Mouse (Mus musculus): ENCODE results near the gene Mslnl. TPM values are rescaled to one million over a fixed set of nuclear protein-coding genes. Genes with fewer than 3 reads are reported as not detected.
"Not testable (repeated sequence)": the region's sequence is repeated elsewhere in the genome, so short reads cannot be mapped to it uniquely, and the experiment has no call there.

Gene Mslnl
- polyA plus RNA-seq, 1 experiment: 0.30 TPM

DNA sequence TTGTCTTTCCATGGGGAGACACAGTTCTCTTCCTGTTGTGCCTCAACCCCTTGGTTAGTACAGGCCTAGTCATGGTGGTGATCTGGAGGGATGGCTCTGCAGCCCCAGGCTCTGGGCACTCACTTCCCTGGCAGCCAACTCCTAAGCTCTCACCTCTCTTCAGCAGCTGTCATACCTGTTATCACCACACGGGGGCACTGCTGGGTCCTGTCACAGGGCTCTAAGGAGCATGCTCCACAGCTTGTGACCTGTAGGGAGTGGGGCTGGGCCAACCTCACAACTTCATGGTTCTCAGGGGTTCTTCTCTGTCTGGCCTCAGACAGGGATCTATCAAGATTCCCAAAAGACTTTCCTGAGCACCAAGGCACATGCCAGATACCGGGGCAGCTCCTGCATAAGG lies 3.8 kb upstream of the Mslnl start:
- Histone ChIP-seq H3K27ac (ENCODE audit: insufficient read depth, low read length) (peak overlapping the region; percentile 26), H3K27me3 (ENCODE audit: control insufficient read depth, insufficient read depth, low read length, poor library complexity, severe bottlenecking) (no peaks in the 10 kb centered on the region), H3K9me3 (replicated peaks; ENCODE audit: control insufficient read depth, insufficient read depth, low read length, poor library complexity, severe bottlenecking) (no peaks in the 10 kb centered on the region), H3K4me3 (ENCODE audit: low read depth, low read length) (no peak overlapping the region), H3K36me3 (ENCODE audit: control insufficient read depth, insufficient read depth, low read length, poor library complexity, severe bottlenecking) (no peaks in the 10 kb centered on the region), H3K9ac (ENCODE audit: low read depth, poor library complexity, severe bottlenecking) (no peak overlapping the region), H3K4me1 (ENCODE audit: control insufficient read depth, insufficient read depth, low read length) (no peaks in the 10 kb centered on the region)
- peak; percentile 95 for TF ChIP-seq CTCF (IDR thresholded peaks at IDR 0.05; ENCODE audit: low read depth, low read length)
- TF ChIP-seq EP300 (IDR thresholded peaks at IDR 0.05; ENCODE audit: insufficient read depth, low read depth, low read length): no peak

DNA sequence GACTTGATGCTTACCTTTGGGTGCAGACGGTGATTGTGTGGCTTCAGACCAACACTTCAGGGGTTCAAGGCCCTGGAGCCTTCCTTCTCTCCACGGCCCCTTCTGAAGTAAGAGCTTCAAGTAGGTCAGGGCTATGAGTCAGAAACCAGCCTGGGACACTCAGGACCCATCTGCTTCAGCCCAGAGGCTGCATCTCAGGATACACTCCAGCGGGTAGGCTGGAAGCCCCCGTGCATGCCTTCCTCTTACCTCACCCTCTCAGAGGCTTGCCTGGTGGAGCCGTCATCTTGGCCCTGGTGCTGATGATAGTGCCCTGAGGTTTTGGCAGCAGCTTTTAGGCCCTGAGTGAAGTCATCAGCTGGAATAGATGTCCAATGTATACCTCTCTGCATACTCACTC lies 596 bp upstream of the Mslnl start:
- Histone ChIP-seq H3K27ac (ENCODE audit: insufficient read depth, low read length) (no peak overlapping the region), H3K9ac (ENCODE audit: low read depth, poor library complexity, severe bottlenecking) (no peak overlapping the region), H3K4me3 (ENCODE audit: low read depth, low read length) (no peak overlapping the region), H3K27me3 (ENCODE audit: control insufficient read depth, insufficient read depth, low read length, poor library complexity, severe bottlenecking) (no peaks in the 10 kb centered on the region), H3K9me3 (replicated peaks; ENCODE audit: control insufficient read depth, insufficient read depth, low read length, poor library complexity, severe bottlenecking) (no peaks in the 10 kb centered on the region), H3K36me3 (ENCODE audit: control insufficient read depth, insufficient read depth, low read length, poor library complexity, severe bottlenecking) (no peaks in the 10 kb centered on the region), H3K4me1 (ENCODE audit: control insufficient read depth, insufficient read depth, low read length) (no peaks in the 10 kb centered on the region)
- TF ChIP-seq POLR2A (IDR thresholded peaks at IDR 0.05; ENCODE audit: insufficient read depth, low read length) (no peak), CTCF (IDR thresholded peaks at IDR 0.05; ENCODE audit: low read depth, low read length) (no peak), EP300 (IDR thresholded peaks at IDR 0.05; ENCODE audit: insufficient read depth, low read depth, low read length) (no peak)

DNA sequence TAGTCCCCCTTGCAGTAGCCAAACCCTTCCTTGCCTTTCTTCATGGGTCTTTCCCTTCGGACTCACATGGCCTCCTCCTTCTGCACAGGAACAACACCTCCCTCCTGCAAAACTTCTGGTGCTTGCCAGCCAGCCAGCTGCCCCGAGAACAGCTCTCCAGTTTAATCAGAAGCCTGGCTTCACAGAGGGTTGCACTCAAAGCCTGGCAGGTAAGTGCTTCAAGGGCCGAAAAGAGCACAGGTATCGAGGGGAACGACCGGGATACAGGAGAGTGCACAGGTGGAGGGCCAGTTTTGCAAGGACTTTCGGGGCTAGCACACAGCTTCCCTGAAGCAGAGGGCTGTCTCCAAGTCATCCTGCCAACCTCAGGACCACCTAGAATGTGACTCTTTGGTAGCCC lies 3.0 kb downstream of the Mslnl start:
- no peak for TF ChIP-seq CTCF (IDR thresholded peaks at IDR 0.05; ENCODE audit: low read depth, low read length)
- TF ChIP-seq POLR2A (IDR thresholded peaks at IDR 0.05; ENCODE audit: insufficient read depth, low read length): no peak
- TF ChIP-seq EP300 (IDR thresholded peaks at IDR 0.05; ENCODE audit: insufficient read depth, low read depth, low read length): no peak
- Histone ChIP-seq H3K9ac (ENCODE audit: low read depth, poor library complexity, severe bottlenecking) (no peak overlapping the region), H3K9me3 (replicated peaks; ENCODE audit: control insufficient read depth, insufficient read depth, low read length, poor library complexity, severe bottlenecking) (no peaks in the 10 kb centered on the region), H3K27me3 (ENCODE audit: control insufficient read depth, insufficient read depth, low read length, poor library complexity, severe bottlenecking) (no peaks in the 10 kb centered on the region), H3K36me3 (ENCODE audit: control insufficient read depth, insufficient read depth, low read length, poor library complexity, severe bottlenecking) (no peaks in the 10 kb centered on the region), H3K4me1 (ENCODE audit: control insufficient read depth, insufficient read depth, low read length) (no peaks in the 10 kb centered on the region), H3K4me3 (ENCODE audit: low read depth, low read length) (no peak overlapping the region), H3K27ac (ENCODE audit: insufficient read depth, low read length) (no peak overlapping the region)

- not testable (repeated sequence) for H3K9me3 ChIP-seq (replicated peaks; ENCODE audit: control insufficient read depth, insufficient read depth, low read length, poor library complexity, severe bottlenecking); H3K27me3 ChIP-seq (ENCODE audit: control insufficient read depth, insufficient read depth, low read length, poor library complexity, severe bottlenecking); H3K4me3 ChIP-seq (ENCODE audit: low read depth, low read length); H3K4me1 ChIP-seq (ENCODE audit: control insufficient read depth, insufficient read depth, low read length); H3K36me3 ChIP-seq (ENCODE audit: control insufficient read depth, insufficient read depth, low read length, poor library complexity, severe bottlenecking); H3K27ac ChIP-seq (ENCODE audit: insufficient read depth, low read length); H3K9ac ChIP-seq (ENCODE audit: low read depth, poor library complexity, severe bottlenecking)
Measured at GRCm38 (mm10) chr17:25741471-25741870, 5.6 kb downstream of the Mslnl start.

DNA sequence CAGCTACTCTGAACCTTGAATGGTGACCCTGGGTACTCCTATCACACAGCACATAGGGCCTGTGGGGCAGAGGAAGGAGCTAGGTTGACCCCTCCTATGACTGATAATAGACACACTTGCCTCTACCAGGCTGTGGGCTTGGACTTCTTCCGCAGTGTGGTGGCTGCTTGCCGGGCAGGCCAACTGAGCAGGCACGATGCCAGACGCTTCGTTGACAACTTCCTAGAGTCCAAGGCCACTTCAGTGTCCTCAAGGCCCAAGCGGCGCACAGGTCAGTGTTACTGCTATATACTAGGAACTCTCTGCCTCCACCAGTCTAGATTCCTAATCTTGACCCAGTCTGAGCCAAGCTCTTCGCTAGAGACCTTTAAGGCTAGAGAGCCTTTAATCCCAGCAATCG lies 8.0 kb downstream of the Mslnl start:
- no peak for TF ChIP-seq POLR2A (IDR thresholded peaks at IDR 0.05; ENCODE audit: insufficient read depth, low read length)
- TF ChIP-seq EP300 (IDR thresholded peaks at IDR 0.05; ENCODE audit: insufficient read depth, low read depth, low read length): no peak
- no peak for TF ChIP-seq CTCF (IDR thresholded peaks at IDR 0.05; ENCODE audit: low read depth, low read length)
- Histone ChIP-seq H3K4me3 (ENCODE audit: low read depth, low read length) (no peak overlapping the region), H3K9me3 (replicated peaks; ENCODE audit: control insufficient read depth, insufficient read depth, low read length, poor library complexity, severe bottlenecking) (no peaks in the 10 kb centered on the region), H3K4me1 (ENCODE audit: control insufficient read depth, insufficient read depth, low read length) (no peaks in the 10 kb centered on the region), H3K27ac (ENCODE audit: insufficient read depth, low read length) (no peak overlapping the region), H3K27me3 (ENCODE audit: control insufficient read depth, insufficient read depth, low read length, poor library complexity, severe bottlenecking) (no peaks in the 10 kb centered on the region), H3K36me3 (ENCODE audit: control insufficient read depth, insufficient read depth, low read length, poor library complexity, severe bottlenecking) (no peaks in the 10 kb centered on the region), H3K9ac (ENCODE audit: low read depth, poor library complexity, severe bottlenecking) (no peak overlapping the region)

GRCm38 (mm10) chr17:25744311-25744710 lies 8.5 kb downstream of the Mslnl start:
- no peak for TF ChIP-seq CTCF (IDR thresholded peaks at IDR 0.05; ENCODE audit: low read depth, low read length)
- no peak for TF ChIP-seq POLR2A (IDR thresholded peaks at IDR 0.05; ENCODE audit: insufficient read depth, low read length)
- TF ChIP-seq EP300 (IDR thresholded peaks at IDR 0.05; ENCODE audit: insufficient read depth, low read depth, low read length): no peak
- Histone ChIP-seq H3K9ac (ENCODE audit: low read depth, poor library complexity, severe bottlenecking) (no peak overlapping the region), H3K27ac (ENCODE audit: insufficient read depth, low read length) (no peak overlapping the region), H3K4me3 (ENCODE audit: low read depth, low read length) (no peak overlapping the region), H3K9me3 (replicated peaks; ENCODE audit: control insufficient read depth, insufficient read depth, low read length, poor library complexity, severe bottlenecking) (no peaks in the 10 kb centered on the region), H3K27me3 (ENCODE audit: control insufficient read depth, insufficient read depth, low read length, poor library complexity, severe bottlenecking) (no peaks in the 10 kb centered on the region), H3K4me1 (ENCODE audit: control insufficient read depth, insufficient read depth, low read length) (no peaks in the 10 kb centered on the region), H3K36me3 (ENCODE audit: control insufficient read depth, insufficient read depth, low read length, poor library complexity, severe bottlenecking) (no peaks in the 10 kb centered on the region)
